Mouse (Mus musculus): ENCODE measurements around the gene Tmie. TPM values are rescaled to one million over a fixed set of nuclear protein-coding genes. Genes with fewer than 3 reads are reported as not detected.
A peak's percentile ranks its signal among the peaks of the same experiment; 100 is the strongest.

The Tmie gene
- polyA plus RNA-seq, 1 experiment from 2014 or later = 1.8 TPM

GRCm38 (mm10) chr9:110887388-110888303 lies 7.7 kb upstream of the Tmie start:
- Histone ChIP-seq H3K4me1 (replicated peaks) (peaks cover 35% of the 10 kb centered on the region), H3K9me3 (replicated peaks) (no peaks in the 10 kb centered on the region), H3K4me2 (no peak overlapping the region), H3K27ac (replicated peaks) (no peak overlapping the region), H3K27me3 (no peaks in the 10 kb centered on the region), H3K36me3 (replicated peaks) (no peaks in the 10 kb centered on the region), H3K4me3 (replicated peaks) (no peak overlapping the region), H3K9ac (no peak overlapping the region)
- WGBS (ENCODE audit: insufficient replicate concordance) = 40% methylated on average over 9 of the region's 9 CpGs
- no peak for ATAC-seq (ENCODE audit: insufficient read depth)

GRCm38 (mm10) chr9:110881953-110882352 lies 2.0 kb upstream of the Tmie start:
- Histone ChIP-seq H3K27me3 (peaks cover 41% of the 10 kb centered on the region), H3K27ac (replicated peaks) (no peak overlapping the region), H3K9me3 (replicated peaks) (no peaks in the 10 kb centered on the region), H3K36me3 (replicated peaks) (no peaks in the 10 kb centered on the region), H3K4me1 (replicated peaks) (peaks cover 12% of the 10 kb centered on the region), H3K4me3 (replicated peaks) (no peak overlapping the region), H3K4me2 (no peak overlapping the region), H3K9ac (no peak overlapping the region)
- WGBS (ENCODE audit: insufficient replicate concordance) = 55% methylated on average over 7 of the region's 7 CpGs
- no peak for ATAC-seq (ENCODE audit: insufficient read depth)

- WGBS (ENCODE audit: insufficient replicate concordance) = 53% methylated on average over 4 of the region's 4 CpGs
- ATAC-seq (ENCODE audit: insufficient read depth) = no peak
- peaks cover 41% of the 10 kb centered on the region for H3K27me3 ChIP-seq
- H3K27ac ChIP-seq (replicated peaks) = peak overlapping the region; percentile 24; the same call in 1 of the 2 replicates
- no peaks in the 10 kb centered on the region for H3K9me3 ChIP-seq (replicated peaks)
- H3K4me1 ChIP-seq (replicated peaks) = peaks cover 12% of the 10 kb centered on the region
- H3K36me3 ChIP-seq (replicated peaks) = no peaks in the 10 kb centered on the region
- peak overlapping the region; percentile 62 for H3K4me2 ChIP-seq
- peak overlapping the region; percentile 53 for H3K4me3 ChIP-seq (replicated peaks)
- H3K9ac ChIP-seq = no peak overlapping the region
Observed at GRCm38 (mm10) chr9:110880772-110881171, 859 bp upstream of the Tmie start.

- Histone ChIP-seq H3K27me3 (peaks cover 46% of the 10 kb centered on the region), H3K4me1 (replicated peaks) (peaks cover 19% of the 10 kb centered on the region), H3K4me3 (replicated peaks) (peak within 1 kb of the TSS; percentile 53), H3K9me3 (replicated peaks) (no peaks in the 10 kb centered on the region), H3K27ac (replicated peaks) (peak within 1 kb of the TSS; percentile 57), H3K36me3 (replicated peaks) (no peaks in the 10 kb centered on the region), H3K4me2 (peak within 1 kb of the TSS; percentile 62), H3K9ac (peak within 1 kb of the TSS; percentile 25)
- no peak for ATAC-seq (ENCODE audit: insufficient read depth)
- WGBS (ENCODE audit: insufficient replicate concordance) = 20% methylated on average over 12 of the region's 12 CpGs
Observed at GRCm38 (mm10) chr9:110879191-110879920, 557 bp downstream of the Tmie start, which contains the start of gene Als2cl. Als2cl (plus strand) TSS chr9:110879870.

- ATAC-seq (ENCODE audit: insufficient read depth) = peak; percentile 57
- H3K27me3 ChIP-seq = peaks cover 60% of the 10 kb centered on the region
- H3K4me1 ChIP-seq (replicated peaks) = peaks cover 28% of the 10 kb centered on the region
- H3K9me3 ChIP-seq (replicated peaks) = no peaks in the 10 kb centered on the region
- no peaks in the 10 kb centered on the region for H3K36me3 ChIP-seq (replicated peaks)
- 60% methylated on average over 5 of the region's 5 CpGs for WGBS (ENCODE audit: insufficient replicate concordance)
- H3K4me3 ChIP-seq (replicated peaks) = no peak overlapping the region
- H3K27ac ChIP-seq (replicated peaks) = peak overlapping the region; percentile 70
- no peak overlapping the region for H3K9ac ChIP-seq
- H3K4me2 ChIP-seq = no peak overlapping the region
Observed at GRCm38 (mm10) chr9:110877888-110878287, 2.0 kb downstream of the Tmie start.

- WGBS (ENCODE audit: insufficient replicate concordance) = 35% methylated on average over 1 of the region's 1 CpGs
- Histone ChIP-seq H3K4me3 (replicated peaks) (no peak overlapping the region), H3K9ac (no peak overlapping the region), H3K9me3 (replicated peaks) (no peaks in the 10 kb centered on the region), H3K4me1 (replicated peaks) (peaks cover 28% of the 10 kb centered on the region), H3K27me3 (peaks cover 65% of the 10 kb centered on the region), H3K4me2 (no peak overlapping the region), H3K27ac (replicated peaks) (peak overlapping the region; percentile 70), H3K36me3 (replicated peaks) (no peaks in the 10 kb centered on the region)
- peak; percentile 10; the same call in 1 of the 2 replicates for ATAC-seq (ENCODE audit: insufficient read depth)
Observed at GRCm38 (mm10) chr9:110877353-110877752, 2.6 kb downstream of the Tmie start.

GRCm38 (mm10) chr9:110875288-110875695 lies 4.6 kb downstream of the Tmie start:
- Histone ChIP-seq H3K27ac (replicated peaks) (peak overlapping the region; percentile 55), H3K4me3 (replicated peaks) (no peak overlapping the region), H3K4me1 (replicated peaks) (peaks cover 28% of the 10 kb centered on the region), H3K36me3 (replicated peaks) (no peaks in the 10 kb centered on the region), H3K27me3 (peaks cover 54% of the 10 kb centered on the region), H3K9ac (no peak overlapping the region), H3K4me2 (no peak overlapping the region), H3K9me3 (replicated peaks) (no peaks in the 10 kb centered on the region)
- peak; percentile 58 for ATAC-seq (ENCODE audit: insufficient read depth)
- 39% methylated on average over 6 of the region's 6 CpGs for WGBS (ENCODE audit: insufficient replicate concordance)

GRCm38 (mm10) chr9:110874660-110875191 lies 5.2 kb downstream of the Tmie start:
- Histone ChIP-seq H3K4me2 (no peak overlapping the region), H3K27me3 (peaks cover 48% of the 10 kb centered on the region), H3K4me3 (replicated peaks) (no peak overlapping the region), H3K9me3 (replicated peaks) (no peaks in the 10 kb centered on the region), H3K9ac (no peak overlapping the region), H3K27ac (replicated peaks) (peak overlapping the region; percentile 29; the same call in 1 of the 2 replicates), H3K36me3 (replicated peaks) (no peaks in the 10 kb centered on the region), H3K4me1 (replicated peaks) (peaks cover 28% of the 10 kb centered on the region)
- 38% methylated on average over 3 of the region's 3 CpGs for WGBS (ENCODE audit: insufficient replicate concordance)
- no peak for ATAC-seq (ENCODE audit: insufficient read depth)

- WGBS (ENCODE audit: insufficient replicate concordance) = 15% methylated on average over 40 of the region's 40 CpGs
- H3K9ac ChIP-seq = no peak overlapping the region
Observed at GRCm38 (mm10) chr9:110873681-110874659, 5.9 kb downstream of the Tmie start.

GRCm38 (mm10) chr9:110871030-110871429 lies 8.9 kb downstream of the Tmie start:
- Histone ChIP-seq H3K4me1 (replicated peaks) (peaks cover 16% of the 10 kb centered on the region; the same call in 1 of the 2 replicates), H3K4me3 (replicated peaks) (no peak overlapping the region), H3K36me3 (replicated peaks) (no peaks in the 10 kb centered on the region), H3K9ac (no peak overlapping the region), H3K9me3 (replicated peaks) (no peaks in the 10 kb centered on the region), H3K27ac (replicated peaks) (no peak overlapping the region), H3K27me3 (peaks cover 29% of the 10 kb centered on the region), H3K4me2 (no peak overlapping the region)
- 8% methylated on average over 7 of the region's 7 CpGs for WGBS (ENCODE audit: insufficient replicate concordance)
- ATAC-seq (ENCODE audit: insufficient read depth) = no peak

More at GRCm38 (mm10) chr9:110873681-110874659, 5.9 kb downstream of the Tmie start:
- no peak overlapping the region for H3K4me3 ChIP-seq (replicated peaks)
- H3K9me3 ChIP-seq (replicated peaks) = no peaks in the 10 kb centered on the region
- no peaks in the 10 kb centered on the region for H3K36me3 ChIP-seq (replicated peaks)
- peak overlapping the region; percentile 35 for H3K4me2 ChIP-seq
- peaks cover 28% of the 10 kb centered on the region for H3K4me1 ChIP-seq (replicated peaks)
- H3K27me3 ChIP-seq = peaks cover 41% of the 10 kb centered on the region
- ATAC-seq (ENCODE audit: insufficient read depth) = no peak
- H3K27ac ChIP-seq (replicated peaks) = no peak overlapping the region
